Mouse (Mus musculus): ENCODE data around the gene Arid4a.
"Not testable (repeated sequence)": the region's sequence is repeated elsewhere in the genome, so short reads cannot be mapped to it uniquely, and the experiment has no call there.

DNA sequence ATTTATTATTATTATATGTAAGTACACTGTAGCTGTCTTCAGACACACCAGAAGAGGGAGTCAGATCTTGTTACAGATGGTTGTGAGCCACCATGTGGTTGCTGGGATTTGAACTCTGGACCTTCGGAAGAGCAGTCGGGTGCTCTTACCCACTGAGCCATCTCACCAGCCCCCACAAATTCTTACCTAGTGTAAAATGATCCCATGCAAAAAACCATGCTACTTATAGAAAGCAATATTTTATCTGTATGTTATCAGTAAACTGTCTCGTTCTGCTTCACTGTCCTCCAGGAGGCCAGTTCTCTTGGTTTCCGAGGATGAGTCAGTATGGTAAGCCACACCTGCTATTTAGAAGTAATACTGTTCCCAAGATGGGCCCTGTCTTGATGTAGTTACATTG lies 88.5 kb downstream of the Arid4a start:
- not testable (repeated sequence) for TF ChIP-seq EP300 (optimal IDR thresholded peaks at IDR 0.05); CTCF (IDR thresholded peaks at IDR 0.05; ENCODE audit: low read depth)

All from stomach, postnatal 0 days (tissue).